Mouse (Mus musculus) ES-E14 (cell line): Measurements from ENCODE around the gene Amot.

ENCODE experiments used
- CHD2 ChIP-seq: IDR thresholded peaks from 2 replicates; pipeline ENCODE4 v1.6.1; 2014; ENCODE audit warnings: mild to moderate bottlenecking, low read depth, low read length, inconsistent platforms
- MAFK ChIP-seq: IDR thresholded peaks from 2 replicates; pipeline ENCODE4 v1.6.1; 2014; ENCODE audit warnings: mild to moderate bottlenecking, low read depth, low read length, inconsistent platforms; ENCODE audit not compliant: insufficient read depth
- ZC3H11A ChIP-seq: IDR thresholded peaks from 2 replicates; pipeline ENCODE4 v1.6.1; 2012; ENCODE audit warnings: low read depth, mild to moderate bottlenecking, inconsistent platforms, low read length, borderline replicate concordance
- ZNF384 ChIP-seq: IDR thresholded peaks from 2 replicates; pipeline ENCODE4 v1.6.1; 2012; ENCODE audit warnings: low read depth, low read length, inconsistent platforms

GRCm38 (mm10) chrX:145545060-145545459, 40.1 kb upstream of the Amot start:
- TF ChIP-seq CHD2: no peak
- TF ChIP-seq ZNF384: no peak
- no peak for TF ChIP-seq ZC3H11A
- TF ChIP-seq MAFK: no peak
